Mouse (Mus musculus): ENCODE measurements around the gene Nfyc. TPM values are rescaled to one million over a fixed set of nuclear protein-coding genes. Genes with fewer than 3 reads are reported as not detected.

The Nfyc gene
- polyA plus RNA-seq, 2 experiments: 50.6 to 53.3 TPM

DNA sequence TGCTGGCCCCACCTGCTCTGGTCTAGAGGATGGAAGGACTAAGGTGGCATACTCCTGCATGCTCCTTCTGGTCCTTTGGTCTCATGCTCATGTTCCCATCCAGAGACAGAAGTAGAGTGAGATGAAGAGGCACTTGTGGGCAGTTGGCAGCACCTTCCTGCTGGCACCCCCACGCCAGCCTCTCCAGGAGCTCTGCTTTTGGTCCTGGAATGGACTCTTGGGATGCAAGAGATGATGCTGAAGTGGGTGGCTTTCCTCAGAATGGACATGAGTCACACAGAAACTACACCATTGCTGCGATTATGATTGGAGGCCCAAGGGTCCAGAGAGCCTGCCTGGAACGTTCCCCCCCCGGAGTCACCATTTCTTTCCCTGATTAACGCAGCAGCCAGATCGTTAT, 17.5 kb upstream of the Nfyc start:
- Histone ChIP-seq H3K27ac (no peak overlapping the region), H3K4me1 (replicated peaks; ENCODE audit: control insufficient read depth in 2 of 2, insufficient read depth in 2 of 2, low read length in 1 of 2) (peaks cover 26 to 32% of the 10 kb centered on the region in 2 experiments), H3K4me2 (ENCODE audit: low read depth) (no peak overlapping the region), H3K4me3 (ENCODE audit: insufficient read depth in 1 of 2, low read depth in 2 of 2, low read length in 2 of 2) (no peak overlapping the region), H3K27me3 (ENCODE audit: control insufficient read depth, insufficient read depth, low read length) (no peaks in the 10 kb centered on the region; the same call in none of the 2 replicates), H3K36me3 (replicated peaks; ENCODE audit: control insufficient read depth, insufficient read depth, low read depth) (no peaks in the 10 kb centered on the region), H3K9me3 (ENCODE audit: control insufficient read depth, low read length) (no peaks in the 10 kb centered on the region), H3K9ac (replicated peaks) (no peak overlapping the region)
- ATAC-seq (ENCODE audit: insufficient read depth) (no peak), DNase-seq (ENCODE audit: low read depth in 3 of 3, low spot score in 3 of 3) (no peak)
- 68% methylated on average over 6 of the region's 6 CpGs for WGBS (ENCODE audit: insufficient replicate concordance)
- no peak for TF ChIP-seq EP300 (IDR thresholded peaks at IDR 0.05; ENCODE audit: low read depth)
- TF ChIP-seq CTCF (IDR thresholded peaks at IDR 0.05; ENCODE audit: low read depth): no peak

DNA sequence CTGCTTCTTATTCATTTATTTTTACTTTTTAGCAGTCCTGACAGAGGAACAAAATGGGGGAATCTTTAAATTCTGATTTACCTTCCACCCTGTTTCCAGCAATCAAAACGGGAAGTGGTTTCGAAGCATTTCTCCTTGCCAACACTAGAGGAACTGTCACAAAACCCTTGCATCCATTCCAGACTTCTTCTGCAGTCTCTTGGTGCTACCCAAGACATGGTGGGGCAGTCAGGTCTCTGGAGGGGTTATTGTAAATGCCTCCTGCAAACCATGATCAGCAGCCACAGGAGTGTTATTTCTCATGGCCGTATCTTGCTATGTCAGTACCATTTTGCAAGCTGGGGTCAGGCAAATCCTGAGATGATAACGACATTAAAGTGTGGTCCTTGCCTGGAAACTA, 13.7 kb upstream of the Nfyc start:
- ATAC-seq (ENCODE audit: insufficient read depth) (peak; percentile 65; the same call in 1 of the 2 replicates), DNase-seq (ENCODE audit: low read depth in 3 of 3, low spot score in 3 of 3) (peak in 2 of 3 experiments; percentile 23 to 43)
- TF ChIP-seq CTCF (IDR thresholded peaks at IDR 0.05; ENCODE audit: low read depth): no peak
- no peak for TF ChIP-seq EP300 (IDR thresholded peaks at IDR 0.05; ENCODE audit: low read depth)
- Histone ChIP-seq H3K4me1 (replicated peaks; ENCODE audit: control insufficient read depth in 2 of 2, insufficient read depth in 2 of 2, low read length in 1 of 2) (peaks cover 30 to 45% of the 10 kb centered on the region in 2 experiments), H3K9ac (replicated peaks) (0 out of 2 replicates have a peak overlapping the region, but pooled peaks have one; percentile 1), H3K36me3 (replicated peaks; ENCODE audit: control insufficient read depth, insufficient read depth, low read depth) (no peaks in the 10 kb centered on the region), H3K9me3 (ENCODE audit: control insufficient read depth, low read length) (no peaks in the 10 kb centered on the region), H3K4me2 (ENCODE audit: low read depth) (peak overlapping the region; percentile 68), H3K27ac (peak overlapping the region; percentile 65), H3K4me3 (ENCODE audit: insufficient read depth in 1 of 2, low read depth in 2 of 2, low read length in 2 of 2) (no peak overlapping the region), H3K27me3 (ENCODE audit: control insufficient read depth, insufficient read depth, low read length) (no peaks in the 10 kb centered on the region)
- 15% methylated on average over 4 of the region's 4 CpGs for WGBS (ENCODE audit: insufficient replicate concordance)

DNA sequence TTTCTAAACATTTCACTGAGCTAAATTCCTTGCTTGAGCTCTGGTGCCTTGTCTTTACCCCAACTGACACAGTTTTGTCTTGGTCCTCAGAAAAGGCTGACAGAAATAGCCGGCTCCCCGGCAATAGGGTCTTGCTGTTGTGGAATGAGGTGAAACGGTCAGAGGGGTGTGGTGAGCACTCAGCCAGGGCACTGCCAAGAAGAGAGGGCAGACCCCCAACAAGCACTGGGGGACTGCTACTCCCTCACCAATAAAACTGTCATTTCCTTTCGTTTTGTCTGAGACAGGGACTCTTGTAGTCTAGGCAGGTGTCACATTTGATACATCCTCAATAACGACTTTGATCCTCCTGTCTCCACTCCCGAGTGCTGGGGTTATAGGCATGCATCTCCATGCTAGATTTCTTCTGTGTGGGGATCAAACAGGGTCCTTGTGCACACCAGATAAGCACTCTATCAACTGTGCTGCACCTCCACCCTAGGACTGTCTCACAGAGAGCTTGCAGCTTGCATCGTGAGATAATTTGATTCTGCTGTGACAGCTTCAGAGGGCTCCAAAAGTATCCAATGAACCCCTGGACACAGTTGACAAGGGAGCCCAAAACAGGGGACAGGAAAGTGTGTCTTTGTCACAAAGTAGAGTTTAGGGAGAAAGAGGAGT, 13.2 kb upstream of the Nfyc start:
- H3K9me3 ChIP-seq (ENCODE audit: control insufficient read depth, low read length): no peaks in the 10 kb centered on the region
- H3K27ac ChIP-seq: peak overlapping the region; percentile 65
- H3K4me3 ChIP-seq (ENCODE audit: insufficient read depth in 1 of 2, low read depth in 2 of 2, low read length in 2 of 2): peak overlapping the region in 1 of 2 experiments; percentile 19; a peak in 1 of 4 replicates
- H3K4me1 ChIP-seq (replicated peaks; ENCODE audit: control insufficient read depth in 2 of 2, insufficient read depth in 2 of 2, low read length in 1 of 2): peaks cover 30 to 45% of the 10 kb centered on the region in 2 experiments
- ATAC-seq (ENCODE audit: insufficient read depth) (peak; percentile 97), DNase-seq (ENCODE audit: low read depth in 3 of 3, low spot score in 3 of 3) (peak; percentile 61 to 83 (median 77))
- no peaks in the 10 kb centered on the region for H3K36me3 ChIP-seq (replicated peaks; ENCODE audit: control insufficient read depth, insufficient read depth, low read depth)
- WGBS (ENCODE audit: insufficient replicate concordance): 10% methylated on average over 7 of the region's 7 CpGs
- H3K4me2 ChIP-seq (ENCODE audit: low read depth): peak overlapping the region; percentile 68
- H3K9ac ChIP-seq (replicated peaks): peak overlapping the region; percentile 46; the same call in 1 of the 2 replicates
- TF ChIP-seq EP300 (IDR thresholded peaks at IDR 0.05; ENCODE audit: low read depth) (peak; percentile 89), CTCF (IDR thresholded peaks at IDR 0.05; ENCODE audit: low read depth) (no peak)
- H3K27me3 ChIP-seq (ENCODE audit: control insufficient read depth, insufficient read depth, low read length): no peaks in the 10 kb centered on the region

DNA sequence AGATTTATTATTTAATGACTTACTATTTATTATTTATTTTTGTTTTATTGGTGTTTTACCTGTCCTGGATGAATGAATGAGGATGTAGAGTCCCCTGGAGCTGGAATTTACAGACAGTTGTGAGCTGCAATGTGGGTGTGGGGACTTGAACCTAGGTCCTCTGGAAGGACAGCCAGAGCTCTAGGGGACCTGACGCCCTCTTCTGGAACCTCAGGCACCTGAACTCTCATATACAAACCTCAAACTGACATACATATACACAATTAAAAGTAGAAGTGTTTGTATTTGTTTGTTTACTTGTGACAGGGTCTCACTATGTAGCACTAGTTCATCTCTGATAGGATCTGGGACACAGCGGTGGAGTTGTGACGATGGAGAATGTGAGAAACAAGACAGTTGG, 10.0 kb upstream of the Nfyc start:
- no peak overlapping the region for H3K27ac ChIP-seq
- 67% methylated on average over 3 of the region's 3 CpGs for WGBS (ENCODE audit: insufficient replicate concordance)
- TF ChIP-seq CTCF (IDR thresholded peaks at IDR 0.05; ENCODE audit: low read depth) (no peak), EP300 (IDR thresholded peaks at IDR 0.05; ENCODE audit: low read depth) (no peak)

DNA sequence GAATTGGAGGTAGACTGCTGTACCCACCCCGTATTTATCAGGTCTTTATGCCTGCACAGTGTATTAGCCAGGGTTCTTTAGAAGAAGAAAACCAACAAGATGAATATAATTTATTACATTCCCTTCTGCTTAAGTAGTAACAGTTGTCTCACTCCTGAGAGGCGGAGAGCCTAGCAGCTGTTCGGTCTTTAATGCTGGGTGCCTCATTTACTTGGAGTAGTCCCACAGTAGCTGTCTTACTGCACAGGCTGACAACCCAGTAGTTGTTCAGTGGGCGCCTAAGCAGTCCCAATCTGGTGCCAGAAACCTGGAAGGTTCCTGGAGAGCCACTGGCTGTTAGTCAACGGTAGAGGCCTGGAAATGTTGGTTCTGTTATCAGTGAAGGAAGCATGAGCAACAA, 605 bp downstream of the Nfyc start:
- no peak for TF ChIP-seq CTCF (IDR thresholded peaks at IDR 0.05; ENCODE audit: low read depth)
- no peak for TF ChIP-seq EP300 (IDR thresholded peaks at IDR 0.05; ENCODE audit: low read depth)

More for the DNA sequence above, 10.0 kb upstream of the Nfyc start:
- DNase-seq (ENCODE audit: low read depth in 3 of 3, low spot score in 3 of 3): no peak
- Histone ChIP-seq H3K9me3 (ENCODE audit: control insufficient read depth, low read length) (no peaks in the 10 kb centered on the region), H3K4me1 (replicated peaks; ENCODE audit: control insufficient read depth in 2 of 2, insufficient read depth in 2 of 2, low read length in 1 of 2) (peaks cover 26 to 37% of the 10 kb centered on the region in 2 experiments), H3K27me3 (ENCODE audit: control insufficient read depth, insufficient read depth, low read length) (no peaks in the 10 kb centered on the region), H3K9ac (replicated peaks) (no peak overlapping the region), H3K36me3 (replicated peaks; ENCODE audit: control insufficient read depth, insufficient read depth, low read depth) (no peaks in the 10 kb centered on the region), H3K4me2 (ENCODE audit: low read depth) (no peak overlapping the region), H3K4me3 (ENCODE audit: insufficient read depth in 1 of 2, low read depth in 2 of 2, low read length in 2 of 2) (no peak overlapping the region)
- no peak for ATAC-seq (ENCODE audit: insufficient read depth)

More for the DNA sequence above, 605 bp downstream of the Nfyc start:
- no peaks in the 10 kb centered on the region for H3K27me3 ChIP-seq (ENCODE audit: control insufficient read depth, insufficient read depth, low read length)
- no peak overlapping the region for H3K9ac ChIP-seq (replicated peaks)
- DNase-seq (ENCODE audit: low read depth in 3 of 3, low spot score in 3 of 3): no peak
- no peak for ATAC-seq (ENCODE audit: insufficient read depth)
- no peak overlapping the region for H3K4me2 ChIP-seq (ENCODE audit: low read depth)
- H3K27ac ChIP-seq: no peak overlapping the region
- peaks cover 4% of the 10 kb centered on the region in 2 experiments; a peak in 2 of 4 replicates for H3K4me1 ChIP-seq (replicated peaks; ENCODE audit: control insufficient read depth in 2 of 2, insufficient read depth in 2 of 2, low read length in 1 of 2)
- H3K4me3 ChIP-seq (ENCODE audit: insufficient read depth in 1 of 2, low read depth in 2 of 2, low read length in 2 of 2): no peak overlapping the region
- 54% methylated on average over 5 of the region's 5 CpGs for WGBS (ENCODE audit: insufficient replicate concordance)
- no peaks in the 10 kb centered on the region for H3K9me3 ChIP-seq (ENCODE audit: control insufficient read depth, low read length)
- no peaks in the 10 kb centered on the region for H3K36me3 ChIP-seq (replicated peaks; ENCODE audit: control insufficient read depth, insufficient read depth, low read depth)

All from liver, embryonic 14.5 days (tissue).